Mouse (Mus musculus) macrophage (primary cell): ENCODE measurements around the gene Shisa5. TPM values are rescaled to one million over a fixed set of nuclear protein-coding genes. Genes with fewer than 3 reads are reported as not detected.

ENCODE experiments used
- H3K27ac ChIP-seq: fragments of 350-480 bp; formaldehyde crosslinking; 2 replicates; pipeline ENCODE4 v1.9.0; 2021
- H3K36me3 ChIP-seq: fragments of 350-480 bp; formaldehyde crosslinking; 2 replicates; pipeline ENCODE4 v1.9.0; 2021; ENCODE audit errors: inconsistent target
- H3K4me3 ChIP-seq: fragments of 350-480 bp; formaldehyde crosslinking; 2 replicates; pipeline ENCODE4 v1.9.0; 2021; ENCODE audit errors: inconsistent target
- H3K79me2 ChIP-seq: fragments of 350-480 bp; formaldehyde crosslinking; 2 replicates; pipeline ENCODE4 v1.9.0; 2021; ENCODE audit errors: inconsistent target
- whole genome bisulfite sequencing: methylation state at CpG from one replicate; pipeline ENCODE4 v1.1.7; 2026; ENCODE audit warnings: inconsistent platforms; ENCODE audit not compliant: missing documents; 5-methylcytosine and 5-hydroxymethylcytosine counted together
- polyA plus RNA-seq: library from polyadenylated mRNA; stranded (reverse); fragments of 250-400 nt; gene quantifications from 3 replicates; pipeline ENCODE4 v1.2.4, GENCODE M21; 2018; ENCODE audit warnings: inconsistent platforms

The Shisa5 gene
- polyA plus RNA-seq, 1 experiment from 2014 or later: 901 TPM

GRCm38 (mm10) chr9:109080516-109080915 lies 42.2 kb downstream of the Shisa5 start:
- WGBS: 96% methylated on average over 3 of the region's 3 CpGs
- Histone ChIP-seq H3K27ac (no peak overlapping the region), H3K36me3 (0 out of 2 replicates have a peak, but pooled peaks cover 4% of the 10 kb centered on the region), H3K79me2 (peaks cover 63% of the 10 kb centered on the region), H3K4me3 (no peak overlapping the region)

GRCm38 (mm10) chr9:109081749-109082123 lies 43.4 kb downstream of the Shisa5 start:
- Histone ChIP-seq H3K4me3 (peak overlapping the region; percentile 41), H3K36me3 (0 out of 2 replicates have a peak, but pooled peaks cover 4% of the 10 kb centered on the region), H3K27ac (peak overlapping the region; percentile 12), H3K79me2 (peaks cover 63% of the 10 kb centered on the region)
- WGBS: 5% methylated on average over 11 of the region's 11 CpGs

- Histone ChIP-seq H3K36me3 (0 out of 2 replicates have a peak, but pooled peaks cover 4% of the 10 kb centered on the region), H3K79me2 (peaks cover 63% of the 10 kb centered on the region), H3K4me3 (peak within 1 kb of the TSS; percentile 41), H3K27ac (peak within 1 kb of the TSS; percentile 12)
- WGBS: 2% methylated on average over 33 of the region's 37 CpGs
These were observed 43.9 kb downstream of the Shisa5 start, which contains the start of the genes Ccdc51 and Tma7 for GRCm38 (mm10) chr9:109082124-109082800. Gene Ccdc51, plus strand, starts transcription at chr9:109082493. Gene Tma7, minus strand, starts transcription at chr9:109082587.

DNA sequence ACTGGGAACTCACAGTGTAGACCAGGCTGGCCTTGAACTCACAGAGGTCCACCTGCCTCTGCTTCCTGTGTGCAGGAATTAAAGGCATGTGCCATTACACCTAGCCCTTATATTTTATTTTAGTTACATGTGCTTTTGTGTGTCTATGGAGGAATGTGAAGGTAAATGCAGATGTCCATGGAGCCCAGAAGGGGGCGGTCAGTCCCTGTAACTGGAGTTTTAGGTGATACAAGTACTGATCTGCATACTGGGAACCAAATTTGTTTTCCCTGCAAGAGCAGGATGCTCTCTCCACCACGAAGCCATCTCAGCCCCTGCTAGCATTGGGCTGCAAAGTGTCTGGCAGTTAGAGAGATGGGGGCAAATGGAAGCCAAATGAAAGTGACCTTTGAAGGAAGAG lies 46.6 kb downstream of the Shisa5 start:
- H3K27ac ChIP-seq: no peak overlapping the region
- peaks cover 9% of the 10 kb centered on the region for H3K36me3 ChIP-seq
- no peak overlapping the region for H3K4me3 ChIP-seq
- H3K79me2 ChIP-seq: peaks cover 51% of the 10 kb centered on the region
- 28% methylated on average over 2 of the region's 2 CpGs for WGBS

GRCm38 (mm10) chr9:109087987-109088386 lies 49.6 kb downstream of the Shisa5 start:
- no peak overlapping the region for H3K4me3 ChIP-seq
- H3K27ac ChIP-seq: no peak overlapping the region
- WGBS: 15% methylated on average over 5 of the region's 5 CpGs
- peaks cover 34% of the 10 kb centered on the region for H3K36me3 ChIP-seq
- peaks cover 20% of the 10 kb centered on the region for H3K79me2 ChIP-seq

- Histone ChIP-seq H3K4me3 (no peak overlapping the region), H3K27ac (no peak overlapping the region), H3K36me3 (peaks cover 34% of the 10 kb centered on the region), H3K79me2 (no peaks in the 10 kb centered on the region; the same call in 1 of the 2 replicates)
- WGBS: 95% methylated on average over 15 of the region's 15 CpGs
These were observed 52.1 kb downstream of the Shisa5 start for GRCm38 (mm10) chr9:109090446-109090845.

DNA sequence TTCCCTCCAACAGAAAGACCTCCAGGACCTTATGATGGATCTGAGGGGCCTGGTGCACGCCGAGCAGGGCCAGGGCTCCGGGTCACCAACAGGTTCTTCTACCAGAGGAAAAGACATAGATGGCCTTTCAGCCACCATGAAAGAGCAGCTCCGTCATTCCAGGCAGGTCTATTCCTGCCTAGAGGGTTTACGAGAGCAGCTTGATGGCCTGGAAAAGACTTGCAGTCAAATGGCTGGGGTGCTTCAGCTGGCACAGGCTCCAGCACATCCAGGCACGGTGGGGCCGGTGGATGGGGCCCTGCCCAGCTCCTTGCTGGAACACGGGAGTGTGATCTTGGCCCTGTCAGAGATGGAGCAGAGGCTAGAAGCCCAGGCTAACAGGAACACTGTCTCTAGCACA lies 53.4 kb downstream of the Shisa5 start:
- H3K79me2 ChIP-seq: no peaks in the 10 kb centered on the region
- WGBS: 95% methylated on average over 8 of the region's 8 CpGs
- H3K27ac ChIP-seq: no peak overlapping the region
- peaks cover 34% of the 10 kb centered on the region for H3K36me3 ChIP-seq
- no peak overlapping the region for H3K4me3 ChIP-seq

DNA sequence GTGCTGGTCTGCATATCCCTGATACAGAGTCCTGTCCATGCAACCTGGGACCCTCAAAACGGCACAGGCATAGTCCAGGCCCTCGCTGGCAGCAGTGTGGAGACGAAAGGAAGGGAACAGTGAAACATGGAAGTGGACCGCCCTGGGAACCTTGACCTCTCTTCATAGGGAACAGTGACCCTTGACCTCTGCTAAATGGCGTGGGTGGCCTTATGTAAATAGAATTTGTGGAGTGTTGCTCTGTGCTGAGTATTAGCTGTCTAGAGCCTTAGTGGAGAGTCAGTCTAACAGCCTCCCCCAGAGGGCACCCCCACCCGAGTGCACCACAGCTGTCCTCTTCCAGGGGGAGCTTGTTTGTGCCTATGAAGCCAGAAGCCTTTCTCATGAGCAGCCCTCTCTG lies 54.4 kb downstream of the Shisa5 start:
- no peaks in the 10 kb centered on the region for H3K79me2 ChIP-seq
- H3K4me3 ChIP-seq: no peak overlapping the region
- H3K27ac ChIP-seq: no peak overlapping the region
- H3K36me3 ChIP-seq: peaks cover 34% of the 10 kb centered on the region
- 93% methylated on average over 6 of the region's 6 CpGs for WGBS

- Histone ChIP-seq H3K79me2 (no peaks in the 10 kb centered on the region), H3K27ac (no peak overlapping the region), H3K36me3 (peaks cover 34% of the 10 kb centered on the region), H3K4me3 (no peak overlapping the region)
- WGBS: 62% methylated on average over 9 of the region's 11 CpGs
These were observed 55.6 kb downstream of the Shisa5 start for GRCm38 (mm10) chr9:109093786-109094552.

GRCm38 (mm10) chr9:109094553-109095136 lies 56.3 kb downstream of the Shisa5 start:
- no peak overlapping the region for H3K4me3 ChIP-seq
- H3K27ac ChIP-seq: no peak overlapping the region
- peaks cover 28% of the 10 kb centered on the region for H3K36me3 ChIP-seq
- no peaks in the 10 kb centered on the region for H3K79me2 ChIP-seq
- 15% methylated on average over 21 of the region's 21 CpGs for WGBS

- WGBS: 2% methylated on average over 93 of the region's 102 CpGs
- H3K36me3 ChIP-seq: peaks cover 21% of the 10 kb centered on the region
- no peaks in the 10 kb centered on the region for H3K79me2 ChIP-seq
- no peak within 1 kb of the TSS for H3K27ac ChIP-seq
- H3K4me3 ChIP-seq: no peak within 1 kb of the TSS
These were observed 57.0 kb downstream of the Shisa5 start, which contains the start of gene Plxnb1 for GRCm38 (mm10) chr9:109095137-109095982. Gene Plxnb1, plus strand, starts transcription at chr9:109095389.

GRCm38 (mm10) chr9:109096251-109096661 lies 57.9 kb downstream of the Shisa5 start:
- WGBS: 98% methylated on average over 9 of the region's 9 CpGs
- H3K27ac ChIP-seq: no peak overlapping the region
- H3K36me3 ChIP-seq: peaks cover 12% of the 10 kb centered on the region; the same call in 1 of the 2 replicates
- no peak overlapping the region for H3K4me3 ChIP-seq
- H3K79me2 ChIP-seq: no peaks in the 10 kb centered on the region

GRCm38 (mm10) chr9:109096856-109097255 lies 58.5 kb downstream of the Shisa5 start:
- H3K36me3 ChIP-seq: 0 out of 2 replicates have a peak, but pooled peaks cover 6% of the 10 kb centered on the region
- 91% methylated on average over 6 of the region's 6 CpGs for WGBS
- H3K4me3 ChIP-seq: no peak overlapping the region
- H3K27ac ChIP-seq: no peak overlapping the region
- no peaks in the 10 kb centered on the region for H3K79me2 ChIP-seq

DNA sequence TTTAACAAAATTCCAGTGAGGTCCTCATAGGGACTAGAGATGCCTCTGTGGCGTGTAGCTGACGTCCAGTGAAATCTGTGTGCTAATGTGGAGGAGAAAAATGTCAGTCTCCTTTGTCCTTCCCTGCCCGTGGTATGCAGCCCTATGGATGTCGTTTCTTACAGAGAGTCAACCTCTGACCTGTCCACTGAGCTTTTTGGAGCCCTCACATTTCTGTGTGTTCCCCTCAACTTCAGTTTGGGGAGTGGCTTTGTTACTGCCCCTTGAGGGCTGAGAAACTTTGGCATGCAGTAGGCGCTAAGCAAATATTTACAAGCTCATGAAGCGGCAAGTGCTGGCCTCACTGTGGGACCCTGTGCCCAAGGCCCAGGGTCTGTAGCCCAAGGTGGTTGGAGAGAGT lies 58.9 kb downstream of the Shisa5 start:
- Histone ChIP-seq H3K4me3 (no peak overlapping the region), H3K27ac (no peak overlapping the region), H3K36me3 (0 out of 2 replicates have a peak, but pooled peaks cover 2% of the 10 kb centered on the region), H3K79me2 (no peaks in the 10 kb centered on the region)
- WGBS: 90% methylated on average over 6 of the region's 6 CpGs
